Mouse (Mus musculus) stomach, postnatal 0 days (tissue): ENCODE measurements at regions not wholly inside any gene's neighbourhood (a gene's known extent, or its start where the extent isn't known, plus 50 kb on each side); places are given as distances from the start of the nearest gene placed in this dataset.

Experiments used
- ATAC-seq: fragments of 200-750 bp; cut with Nextera tagmentation; 2 replicates; pipeline ENCODE4 v1.8.0; 2017; ENCODE audit not compliant: low FRiP score, low TSS enrichment
- DNase-seq: peaks from one replicate; pipeline ENCODE4 v3.0.0-alpha.2; 2016; ENCODE audit warnings: low spot score
- H3K27ac ChIP-seq: fragments of 300-500 bp; sonication (generic); replicated peaks from 2 replicates; pipeline ENCODE4 v1.5.1; 2014; ENCODE audit warnings: mild to moderate bottlenecking, control low read depth
- H3K27me3 ChIP-seq: fragments of 300-500 bp; sonication (generic); 2 replicates; pipeline ENCODE4 v1.6.1; 2014; ENCODE audit warnings: low read length; ENCODE audit not compliant: control insufficient read depth, insufficient read depth
- H3K36me3 ChIP-seq: fragments of 300-500 bp; sonication (generic); 2 replicates; pipeline ENCODE4 v1.6.1; 2014; ENCODE audit warnings: low read length, mixed read lengths; ENCODE audit not compliant: control insufficient read depth, insufficient read depth
- H3K4me1 ChIP-seq: fragments of 300-500 bp; sonication (generic); replicated peaks from 2 replicates; pipeline ENCODE4 v1.6.1; 2014; ENCODE audit warnings: antibody characterized with exemption; ENCODE audit not compliant: control insufficient read depth, insufficient read depth
- H3K4me2 ChIP-seq: fragments of 300-500 bp; sonication (generic); replicated peaks from 2 replicates; pipeline ENCODE4 v1.6.1; 2014; ENCODE audit warnings: low read depth, mild to moderate bottlenecking, control low read depth, moderate library complexity
- H3K4me3 ChIP-seq: fragments of 300-500 bp; sonication (generic); 2 replicates; pipeline ENCODE4 v1.5.1; 2014; ENCODE audit warnings: low read depth, low read length, control low read depth
- H3K9ac ChIP-seq: fragments of 300-500 bp; sonication (generic); 2 replicates; pipeline ENCODE4 v1.6.1; 2014; ENCODE audit warnings: mild to moderate bottlenecking, low read length, control low read depth, mixed read lengths
- H3K9me3 ChIP-seq: fragments of 300-500 bp; sonication (generic); 2 replicates; pipeline ENCODE4 v1.6.1; 2016; ENCODE audit warnings: low read length; ENCODE audit not compliant: control insufficient read depth
- CTCF ChIP-seq: IDR thresholded peaks from 2 replicates; pipeline ENCODE4 v1.5.1; 2016; ENCODE audit warnings: antibody characterized with exemption, low read depth, mild to moderate bottlenecking, moderate library complexity
- EP300 ChIP-seq: optimal IDR thresholded peaks from 2 replicates; pipeline ENCODE3; 2016; ENCODE audit warnings: antibody characterized with exemption
- WGBS: fragments of 180-500 bp; shearing (Covaris S2); extraction: QIAGEN DNeasy Blood & Tissue Kit; methylation state at CpG from one replicate; pipeline ENCODE4 v1.1.7; 2014; 5-methylcytosine and 5-hydroxymethylcytosine counted together

DNA sequence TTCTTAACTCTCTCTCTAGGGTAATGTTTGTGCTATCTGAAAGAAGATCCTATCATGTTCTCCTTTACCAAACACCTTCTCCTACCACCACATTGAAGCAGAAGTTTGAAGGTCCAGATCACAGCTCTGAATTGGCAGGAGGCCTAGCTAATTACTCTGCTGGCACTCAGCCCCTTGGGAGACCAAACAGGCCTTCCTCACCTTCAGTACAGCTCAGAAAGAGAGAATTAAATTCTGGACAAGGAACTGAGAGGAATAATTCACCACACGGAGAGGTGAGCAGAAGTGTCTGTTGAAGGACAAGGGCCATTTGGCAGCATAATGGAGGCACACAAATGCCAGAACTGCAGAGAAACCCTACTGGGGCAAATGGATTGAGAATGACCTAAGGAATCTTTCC is 334.6 kb downstream of the Olfr1505 start:
- 43% methylated on average over 1 of the region's 1 CpGs for WGBS

DNA sequence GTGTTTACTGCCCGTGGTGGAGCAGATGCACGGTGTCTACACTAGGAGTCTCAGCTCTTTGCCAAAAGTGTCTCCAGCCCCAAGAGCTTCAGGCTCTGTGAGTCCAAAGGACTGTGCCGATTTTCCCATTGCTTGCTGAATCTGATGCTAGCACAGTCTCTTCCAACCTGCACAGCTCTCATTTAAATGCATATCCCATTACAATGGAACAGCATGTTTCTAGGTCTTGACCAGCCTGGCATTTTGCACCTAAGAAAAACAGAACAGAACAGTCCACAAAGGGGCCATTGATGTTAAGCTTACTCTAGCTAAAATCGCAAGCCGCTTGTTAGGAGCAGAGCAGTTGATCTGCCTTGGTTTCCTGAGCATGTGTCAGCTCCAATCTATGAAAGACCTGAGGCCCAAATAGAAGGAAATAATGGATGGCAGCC is 339.2 kb downstream of the Tle4 start:
- no peak for ATAC-seq
- H3K27ac ChIP-seq, result no peak overlapping the region
- 72% methylated on average over 5 of the region's 5 CpGs for WGBS

More for the DNA sequence above, 334.6 kb downstream of the Olfr1505 start:
- Histone ChIP-seq H3K4me1 (no peaks in the 10 kb centered on the region), H3K27me3 (no peaks in the 10 kb centered on the region), H3K4me3 (no peak overlapping the region), H3K27ac (no peak overlapping the region), H3K9ac (no peak overlapping the region), H3K9me3 (no peaks in the 10 kb centered on the region), H3K36me3 (no peaks in the 10 kb centered on the region), H3K4me2 (no peak overlapping the region)
- no peak for ATAC-seq
- no peak for DNase-seq
- TF ChIP-seq EP300, result no peak

DNA sequence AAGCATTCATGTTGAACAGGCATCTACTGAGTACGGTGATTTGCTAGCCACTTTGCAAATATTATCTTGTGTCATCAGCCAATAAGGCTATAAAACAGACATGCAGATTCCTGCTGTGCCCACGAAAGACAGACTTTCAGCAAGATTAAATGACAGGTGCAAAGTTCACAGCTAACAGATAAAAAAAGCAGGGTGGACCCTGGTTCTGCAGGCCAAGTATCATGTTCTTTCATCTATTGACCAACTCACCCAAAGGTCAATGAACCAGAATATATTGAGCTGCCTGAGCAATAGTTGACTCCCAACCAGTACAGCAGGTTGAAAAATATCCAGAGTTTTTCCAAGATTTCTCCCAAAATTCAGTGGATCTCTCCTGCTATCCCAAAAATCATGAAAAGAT is 338.6 kb downstream of the Tle4 start:
- DNase-seq, result no peak
- Histone ChIP-seq H3K27ac (no peak overlapping the region), H3K9ac (no peak overlapping the region), H3K36me3 (no peaks in the 10 kb centered on the region), H3K4me1 (no peaks in the 10 kb centered on the region), H3K4me3 (no peak overlapping the region), H3K9me3 (no peaks in the 10 kb centered on the region), H3K4me2 (no peak overlapping the region), H3K27me3 (no peaks in the 10 kb centered on the region)
- ATAC-seq, result no peak
- TF ChIP-seq EP300, result no peak
- no peak for TF ChIP-seq CTCF
- 44% methylated on average over 2 of the region's 2 CpGs for WGBS

More for the DNA sequence above, 339.2 kb downstream of the Tle4 start:
- no peak overlapping the region for H3K4me2 ChIP-seq
- H3K27me3 ChIP-seq, result no peaks in the 10 kb centered on the region
- no peak overlapping the region for H3K9ac ChIP-seq
- H3K4me1 ChIP-seq, result no peaks in the 10 kb centered on the region
- no peak overlapping the region for H3K4me3 ChIP-seq
- DNase-seq, result no peak
- no peaks in the 10 kb centered on the region for H3K9me3 ChIP-seq
- H3K36me3 ChIP-seq, result no peaks in the 10 kb centered on the region
- no peak for TF ChIP-seq CTCF
- no peak for TF ChIP-seq EP300

GRCm38 (mm10) chr19:14289331-14289737 is 308.5 kb downstream of the Tle4 start:
- WGBS, result 34% methylated on average over 1 of the region's 1 CpGs
- no peak for DNase-seq
- no peak overlapping the region for H3K4me2 ChIP-seq
- H3K36me3 ChIP-seq, result no peaks in the 10 kb centered on the region
- H3K4me3 ChIP-seq, result no peak overlapping the region
- H3K27ac ChIP-seq, result no peak overlapping the region
- no peak overlapping the region for H3K9ac ChIP-seq
- 0 out of 2 replicates have a peak, but pooled peaks cover 2% of the 10 kb centered on the region for H3K4me1 ChIP-seq
- H3K27me3 ChIP-seq, result no peaks in the 10 kb centered on the region
- TF ChIP-seq CTCF (no peak), EP300 (no peak)
- ATAC-seq, result no peak
- no peaks in the 10 kb centered on the region for H3K9me3 ChIP-seq

GRCm38 (mm10) chr19:14290911-14291310 is 306.9 kb downstream of the Tle4 start:
- no peak overlapping the region for H3K27ac ChIP-seq
- no peaks in the 10 kb centered on the region for H3K36me3 ChIP-seq
- WGBS, result 80% methylated on average over 6 of the region's 6 CpGs
- H3K4me2 ChIP-seq, result no peak overlapping the region
- no peak; the same call in 1 of the 2 replicates for TF ChIP-seq CTCF
- TF ChIP-seq EP300, result no peak
- H3K9ac ChIP-seq, result no peak overlapping the region
- DNase-seq (no peak), ATAC-seq (no peak)
- no peaks in the 10 kb centered on the region for H3K9me3 ChIP-seq
- no peaks in the 10 kb centered on the region for H3K27me3 ChIP-seq
- H3K4me1 ChIP-seq, result 0 out of 2 replicates have a peak, but pooled peaks cover 2% of the 10 kb centered on the region
- H3K4me3 ChIP-seq, result no peak overlapping the region

- Histone ChIP-seq H3K27ac (no peak overlapping the region), H3K4me3 (no peak overlapping the region), H3K9me3 (no peaks in the 10 kb centered on the region), H3K9ac (no peak overlapping the region), H3K27me3 (no peaks in the 10 kb centered on the region), H3K4me1 (0 out of 2 replicates have a peak, but pooled peaks cover 2% of the 10 kb centered on the region), H3K4me2 (no peak overlapping the region), H3K36me3 (no peaks in the 10 kb centered on the region)
- 51% methylated on average over 3 of the region's 3 CpGs for WGBS
- ATAC-seq, result no peak
- no peak for TF ChIP-seq CTCF
- TF ChIP-seq EP300, result no peak
- no peak for DNase-seq
Observed at GRCm38 (mm10) chr19:14293172-14293571, 304.7 kb downstream of the Tle4 start.
